Mouse (Mus musculus) brain, embryonic 14.5 days (tissue): ENCODE measurements around the gene Gja5.

Source experiments
- CTCF ChIP-seq: fragments of 200-500 bp; IDR thresholded peaks from 2 replicates; pipeline ENCODE4 v1.5.1; 2012; ENCODE audit warnings: inconsistent platforms, mild to moderate bottlenecking, moderate library complexity, borderline replicate concordance; ENCODE audit not compliant: insufficient read depth, insufficient read length; ENCODE audit errors: extremely low read depth
- POLR2A ChIP-seq: fragments of 200-500 bp; IDR thresholded peaks from 2 replicates; pipeline ENCODE4 v1.6.1; 2012; ENCODE audit warnings: mild to moderate bottlenecking, inconsistent platforms, borderline replicate concordance; ENCODE audit not compliant: poor library complexity, insufficient read depth, insufficient read length, severe bottlenecking; ENCODE audit errors: extremely low read depth

DNA sequence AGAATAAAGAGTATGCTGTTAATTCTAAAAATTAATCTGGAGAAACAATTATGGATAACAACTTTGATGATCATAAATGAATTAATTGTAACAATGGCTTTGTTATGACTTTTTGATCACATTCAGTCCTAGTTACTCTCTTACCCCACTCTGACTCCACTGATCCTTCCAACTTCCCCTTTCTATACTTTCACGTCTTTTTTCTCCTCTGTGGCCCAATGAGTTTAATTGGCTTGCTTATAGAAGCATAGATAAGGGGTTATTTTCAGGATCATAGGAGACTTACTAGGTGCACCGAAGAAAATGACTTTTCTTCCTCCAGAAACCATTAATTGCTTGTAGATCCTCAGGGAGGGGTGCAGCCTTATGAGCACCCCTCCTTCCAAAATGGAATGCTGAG, 38.2 kb downstream of the Gja5 start:
- TF ChIP-seq POLR2A (no peak), CTCF (no peak)
